Mouse (Mus musculus) liver, postnatal 0 days (tissue): ENCODE measurements around the gene 6430548M08Rik.

Experiments used
- CTCF ChIP-seq: sonication (generic); IDR thresholded peaks from 2 replicates; pipeline ENCODE4 v1.5.1; 2016; ENCODE audit warnings: antibody characterized with exemption, low read depth
- EP300 ChIP-seq: IDR thresholded peaks from 2 replicates; pipeline ENCODE4 v1.6.1; 2016; ENCODE audit warnings: antibody characterized with exemption, low read depth, mild to moderate bottlenecking

DNA sequence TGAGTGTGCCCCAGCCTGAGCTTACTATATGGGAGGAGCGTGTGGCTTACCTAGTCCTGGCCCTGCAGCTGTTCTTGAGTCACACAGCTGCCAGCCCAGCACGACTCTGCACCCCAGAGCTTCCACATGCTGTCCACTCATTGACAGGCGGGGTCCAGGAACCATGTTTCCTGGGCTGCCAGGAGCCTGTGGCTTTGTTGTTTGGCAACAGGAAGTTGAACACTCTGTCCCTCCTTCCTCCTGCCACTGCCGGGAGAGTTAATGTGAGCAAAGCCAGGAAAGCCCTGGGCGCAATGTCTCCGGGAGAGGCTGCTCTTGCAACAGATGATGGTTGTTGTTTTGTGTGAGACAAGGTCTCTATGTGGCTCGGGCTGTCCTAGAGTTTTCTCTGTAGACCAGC is 38.7 kb downstream of the 6430548M08Rik start:
- no peak for TF ChIP-seq CTCF
- TF ChIP-seq EP300, result no peak
